ENCODE assay signal across 8 mouse cellular contexts in the genomic region with DNA sequence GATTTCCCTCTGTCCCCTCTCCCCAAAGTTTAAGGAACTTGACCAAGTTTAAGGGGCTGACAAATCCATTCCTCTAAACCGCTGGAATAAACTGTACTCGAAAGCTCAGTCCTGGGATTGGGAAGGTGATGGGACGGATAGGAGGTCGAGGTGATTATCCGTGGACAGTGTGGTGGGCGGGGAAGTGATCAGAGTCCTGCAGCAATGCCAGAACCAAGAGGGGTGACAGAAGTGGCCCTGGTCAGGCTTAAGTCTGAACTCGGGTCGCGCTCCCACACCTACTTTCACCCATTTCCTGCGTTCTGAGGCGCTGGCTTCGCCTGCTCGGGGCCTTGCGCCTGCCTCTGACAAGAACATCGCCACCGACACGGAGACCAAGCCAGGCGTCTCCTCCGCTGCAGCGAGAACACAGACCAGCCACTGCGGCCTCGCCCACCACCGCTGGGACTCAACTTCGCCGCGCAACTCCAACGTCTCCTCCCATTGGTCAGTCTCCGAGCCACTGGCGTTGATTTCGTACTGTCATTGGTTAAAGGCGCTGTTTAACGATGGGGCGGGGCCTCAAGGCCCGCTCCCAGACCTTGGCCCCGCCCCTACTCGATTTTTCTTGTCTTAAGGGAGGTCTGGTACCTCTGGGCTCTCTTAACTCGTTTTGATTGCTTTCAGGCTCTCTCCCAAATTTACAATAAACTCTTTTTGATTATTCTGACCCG. TPM values are rescaled to one million over a fixed set of nuclear protein-coding genes. Genes with fewer than 3 reads are reported as not detected.
A peak's percentile ranks its signal among the peaks of the same experiment; 100 is the strongest.
DNase-seq lines count a peak whose midpoint lies in the region; ATAC-seq and TF ChIP-seq lines count a peak whose summit lies in the region.

No protein-coding gene starts in this region.

- 1% methylated on average over 38 of the region's 38 CpGs for WGBS in cerebellum, adult 2 months
- WGBS in forebrain, postnatal 0 days = under 1% methylated on average over 38 of the region's 38 CpGs
- under 1% methylated on average over 38 of the region's 38 CpGs for WGBS in lung, embryonic 16.5 days

- H3K27ac ChIP-seq in MEL (ENCODE audit: control insufficient read depth, low read depth, low read length) = peak overlapping the region; percentile 87
- no peak overlapping the region for H3K27ac ChIP-seq in cerebellum, adult 2 months (ENCODE audit: insufficient read depth, low read length)
- H3K27ac ChIP-seq in forebrain, postnatal 0 days (ENCODE audit: low read depth, low read length) = 0 out of 2 replicates have a peak overlapping the region, but pooled peaks have one; percentile 76
- peak overlapping the region; percentile 93 for H3K27ac ChIP-seq in lung, embryonic 16.5 days (ENCODE audit: low read length)

- no peak for TF ChIP-seq RAD21 in MEL (IDR thresholded peaks at IDR 0.05; ENCODE audit: low read depth, low read length)

- H3K79me2 ChIP-seq in MEL (ENCODE audit: control insufficient read depth, insufficient read depth, low read length, poor library complexity) = peaks cover 5% of the 10 kb centered on the region

- H3K9me3 ChIP-seq in MEL (replicated peaks; ENCODE audit: insufficient read depth, low read length) = no peaks in the 10 kb centered on the region
- H3K9me3 ChIP-seq in forebrain, postnatal 0 days (ENCODE audit: low read length) = no peaks in the 10 kb centered on the region
- no peaks in the 10 kb centered on the region for H3K9me3 ChIP-seq in lung, embryonic 16.5 days (ENCODE audit: control insufficient read depth, low read length)

- H3K4me3 ChIP-seq in MEL (ENCODE audit: control insufficient read depth in 1 of 2, insufficient read depth in 1 of 2, low read depth in 2 of 2, low read length in 2 of 2) = peak overlapping the region; percentile 85 to 92
- H3K4me3 ChIP-seq in cerebellum, adult 2 months (replicated peaks; ENCODE audit: insufficient read depth, low read depth, low read length) = peak overlapping the region; percentile 71
- peak overlapping the region; percentile 90 for H3K4me3 ChIP-seq in forebrain, postnatal 0 days (ENCODE audit: low read depth, low read length)
- H3K4me3 ChIP-seq in lung, embryonic 16.5 days (ENCODE audit: low read length) = peak overlapping the region; percentile 74

- no peaks in the 10 kb centered on the region for H3K27me3 ChIP-seq in MEL (ENCODE audit: control insufficient read depth in 1 of 2, insufficient read depth in 2 of 2, low read length in 2 of 2)
- no peaks in the 10 kb centered on the region for H3K27me3 ChIP-seq in cerebellum, adult 2 months (ENCODE audit: control insufficient read depth, insufficient read depth, low read length)
- no peaks in the 10 kb centered on the region for H3K27me3 ChIP-seq in forebrain, postnatal 0 days (ENCODE audit: insufficient read depth, low read length)
- no peaks in the 10 kb centered on the region for H3K27me3 ChIP-seq in lung, embryonic 16.5 days (ENCODE audit: control insufficient read depth, insufficient read depth, low read depth, low read length)

- TF ChIP-seq POLR2A in MEL (IDR thresholded peaks at IDR 0.05; ENCODE audit: control insufficient read depth in 1 of 2, insufficient read depth in 1 of 2, low read depth in 1 of 2, low read length in 2 of 2, poor library complexity in 1 of 2) = peak; percentile 59 to 81; a peak in 3 of 4 replicates
- no peak for TF ChIP-seq POLR2A in cerebellum, adult 2 months (IDR thresholded peaks at IDR 0.05; ENCODE audit: borderline replicate concordance, insufficient read depth, low read length)

- H3K4me2 ChIP-seq in forebrain, postnatal 0 days (ENCODE audit: low read depth) = peak overlapping the region; percentile 89
- H3K4me2 ChIP-seq in lung, embryonic 16.5 days (ENCODE audit: low read depth, low read length) = peak overlapping the region; percentile 71

- peak; percentile 98 for DNase-seq in MEL (ENCODE audit: low read depth, low spot score)
- DNase-seq in cerebellum, adult 2 months = peak; percentile 80 to 84
- DNase-seq in forebrain, postnatal 0 days = peak; percentile 96
- DNase-seq in layer of hippocampus, adult 9-10 months (ENCODE audit: low spot score) = peak; percentile 50
- peak; percentile 82 for DNase-seq in ovary, postnatal 10 days (ENCODE audit: low spot score)
- peak; percentile 87 to 88 for DNase-seq in thymus, postnatal 10 days (ENCODE audit: low spot score in 2 of 2)

- 0 out of 4 replicates have a peak, but pooled peaks of 1 of the 2 experiments have one; percentile 14 for TF ChIP-seq EP300 in MEL (IDR thresholded peaks at IDR 0.05; ENCODE audit: low read depth in 1 of 2, low read length in 2 of 2)

- H3K36me3 ChIP-seq in MEL (ENCODE audit: control insufficient read depth in 1 of 2, insufficient read depth in 2 of 2, low read length in 2 of 2) = peaks cover 0 to 7% of the 10 kb centered on the region in 2 experiments; a peak in 2 of 4 replicates
- no peaks in the 10 kb centered on the region for H3K36me3 ChIP-seq in forebrain, postnatal 0 days (ENCODE audit: insufficient read depth)
- H3K36me3 ChIP-seq in lung, embryonic 16.5 days (ENCODE audit: control insufficient read depth, insufficient read depth, low read length) = no peaks in the 10 kb centered on the region

- TF ChIP-seq CTCF in MEL (IDR thresholded peaks at IDR 0.05 in 2 of 3, conservative IDR thresholded peaks at IDR 0.05 in 1 of 3; ENCODE audit: control insufficient read depth in 1 of 3, insufficient read depth in 1 of 3, low read depth in 2 of 3, low read length in 3 of 3, poor library complexity in 1 of 3, severe bottlenecking in 1 of 3) = no peak
- no peak for TF ChIP-seq CTCF in cerebellum, adult 2 months (IDR thresholded peaks at IDR 0.05; ENCODE audit: borderline replicate concordance, insufficient read depth, low read depth, low read length)
- TF ChIP-seq CTCF in forebrain, postnatal 0 days (IDR thresholded peaks at IDR 0.05; ENCODE audit: low read depth) = no peak

- ATAC-seq in forebrain, postnatal 0 days = peak; percentile 94
- ATAC-seq in hematopoietic stem cell, adult 5-6 weeks (replicated peaks in 1 of 2; ENCODE audit: insufficient read depth in 1 of 2, low FRiP score in 2 of 2, low TSS enrichment in 1 of 2, low read depth in 1 of 2, poor library complexity in 2 of 2, severe bottlenecking in 2 of 2) = peak; percentile 98 to 99
- ATAC-seq in lung, embryonic 16.5 days (ENCODE audit: low read depth) = peak; percentile 95

- peak overlapping the region; percentile 83 for H3K9ac ChIP-seq in MEL (ENCODE audit: control insufficient read depth, low read depth, low read length, poor library complexity, severe bottlenecking)
- peak overlapping the region; percentile 80; the same call in 1 of the 2 replicates for H3K9ac ChIP-seq in forebrain, postnatal 0 days
- H3K9ac ChIP-seq in lung, embryonic 16.5 days (ENCODE audit: low read length) = peak overlapping the region; percentile 73

- H3K4me1 ChIP-seq in MEL (ENCODE audit: control insufficient read depth in 1 of 2, insufficient read depth in 2 of 2, low read length in 2 of 2) = peaks cover 5 to 10% of the 10 kb centered on the region in 2 experiments
- no peaks in the 10 kb centered on the region for H3K4me1 ChIP-seq in cerebellum, adult 2 months (ENCODE audit: control insufficient read depth, insufficient read depth, low read length)
- H3K4me1 ChIP-seq in forebrain, postnatal 0 days (ENCODE audit: insufficient read depth) = 0 out of 2 replicates have a peak, but pooled peaks cover 5% of the 10 kb centered on the region
- H3K4me1 ChIP-seq in lung, embryonic 16.5 days (replicated peaks; ENCODE audit: control insufficient read depth, insufficient read depth, low read length) = peaks cover 17% of the 10 kb centered on the region

TF ChIP-seq in MEL, 35 proteins besides CTCF, POLR2A, EP300 and RAD21 (continues in another document):
- TF ChIP-seq JUND (IDR thresholded peaks at IDR 0.05; ENCODE audit: low read depth, low read length) (no peak), NRF1 (IDR thresholded peaks at IDR 0.05; ENCODE audit: insufficient read depth, low read depth, low read length, poor library complexity, severe bottlenecking) (peak; percentile 43; the same call in 1 of the 2 replicates), SMC3 (IDR thresholded peaks at IDR 0.05; ENCODE audit: low read depth, low read length) (no peak), ZC3H11A (IDR thresholded peaks at IDR 0.05; ENCODE audit: low read depth, low read length) (no peak), ELF1 (IDR thresholded peaks at IDR 0.05; ENCODE audit: low read depth, low read length) (peak; percentile 62; the same call in 1 of the 2 replicates), E2F4 (IDR thresholded peaks at IDR 0.05; ENCODE audit: borderline replicate concordance, low read depth, low read length) (no peak), SIN3A (IDR thresholded peaks at IDR 0.05; ENCODE audit: low read length) (peak; percentile 91), MYB (IDR thresholded peaks at IDR 0.05; ENCODE audit: low read depth, low read length) (0 out of 2 replicates have a peak, but pooled peaks have one; percentile 21), CHD2 (IDR thresholded peaks at IDR 0.05; ENCODE audit: low read length) (peak; percentile 65), POLR2AphosphoS2 (IDR thresholded peaks at IDR 0.05; ENCODE audit: low read length) (peak; percentile 53), ZKSCAN1 (IDR thresholded peaks at IDR 0.05; ENCODE audit: low read depth, low read length) (no peak), ZNF384 (IDR thresholded peaks at IDR 0.05; ENCODE audit: low read depth, low read length) (no peak), MEF2A (IDR thresholded peaks at IDR 0.05; ENCODE audit: extremely low read depth, insufficient replicate concordance, low read depth, low read length, poor library complexity, severe bottlenecking) (no peak)

RNA-seq across cellular contexts. Expression of gene Efcab11, which starts 1.1 kb away (rescaled TPM):
- total RNA-seq in MEL (2012; rRNA removed) = 2.5 and 3.6 TPM in 2 replicates
- polyA plus RNA-seq in MEL (2012; ENCODE audit: insufficient read depth in 1 of 2, insufficient read length in 2 of 2, low read depth in 1 of 2, low replicate concordance in 2 of 2, missing spikeins in 1 of 2) = 1 to 10 TPM in 1 of 2 experiments, not detected in 1; 3.5 TPM
- polyA plus RNA-seq in cerebellum, adult 2 months (2012; rRNA removed) = 0.65 and 0.84 TPM in 2 replicates
- total RNA-seq in forebrain, postnatal 0 days (2014; rRNA removed) = 3.3 and 3.4 TPM in 2 replicates
- polyA plus RNA-seq in forebrain, postnatal 0 days (2015; fragmentation: Nextera tagmentation; extraction: Ambion mirVana) = 3.3 and 3.7 TPM in 2 replicates
- 4.8 and 5.8 TPM in 2 replicates for total RNA-seq in hematopoietic stem cell, adult 5-6 weeks (2017)
- 16.6 and 19.4 TPM in 2 replicates for polyA plus RNA-seq in lung, embryonic 16.5 days (2015; fragmentation: Nextera tagmentation; extraction: Ambion mirVana)

RNA-seq across cellular contexts. Expression of gene Tdp1, which starts 1.2 kb away (rescaled TPM):
- 33.2 and 39.1 TPM in 2 replicates for total RNA-seq in MEL (2012; rRNA removed)
- 100 to 1,000 TPM in 1 of 2 experiments, 10 to 100 TPM in 1; 94.3 to 142 TPM for polyA plus RNA-seq in MEL (2012; ENCODE audit: insufficient read depth in 1 of 2, insufficient read length in 2 of 2, low read depth in 1 of 2, low replicate concordance in 2 of 2, missing spikeins in 1 of 2)
- polyA plus RNA-seq in cerebellum, adult 2 months (2012; rRNA removed) = 20.7 and 23.0 TPM in 2 replicates
- 12.9 and 18.5 TPM in 2 replicates for total RNA-seq in forebrain, postnatal 0 days (2014; rRNA removed)
- 41.9 and 45.3 TPM in 2 replicates for polyA plus RNA-seq in forebrain, postnatal 0 days (2015; fragmentation: Nextera tagmentation; extraction: Ambion mirVana)
- total RNA-seq in hematopoietic stem cell, adult 5-6 weeks (2017) = 9.1 and 21.0 TPM in 2 replicates
- 61.2 and 63.5 TPM in 2 replicates for polyA plus RNA-seq in lung, embryonic 16.5 days (2015; fragmentation: Nextera tagmentation; extraction: Ambion mirVana)
